Mouse (Mus musculus): Measurements from ENCODE around the gene D630039A03Rik. TPM values are rescaled to one million over a fixed set of nuclear protein-coding genes. Genes with fewer than 3 reads are reported as not detected.
A peak's percentile ranks its signal among the peaks of the same experiment; 100 is the strongest.
"Not testable (repeated sequence)": the region's sequence is repeated elsewhere in the genome, so short reads cannot be mapped to it uniquely, and the experiment has no call there.

Gene D630039A03Rik
- polyA plus RNA-seq, 1 experiment from 2014 or later: 2.7 TPM

DNA sequence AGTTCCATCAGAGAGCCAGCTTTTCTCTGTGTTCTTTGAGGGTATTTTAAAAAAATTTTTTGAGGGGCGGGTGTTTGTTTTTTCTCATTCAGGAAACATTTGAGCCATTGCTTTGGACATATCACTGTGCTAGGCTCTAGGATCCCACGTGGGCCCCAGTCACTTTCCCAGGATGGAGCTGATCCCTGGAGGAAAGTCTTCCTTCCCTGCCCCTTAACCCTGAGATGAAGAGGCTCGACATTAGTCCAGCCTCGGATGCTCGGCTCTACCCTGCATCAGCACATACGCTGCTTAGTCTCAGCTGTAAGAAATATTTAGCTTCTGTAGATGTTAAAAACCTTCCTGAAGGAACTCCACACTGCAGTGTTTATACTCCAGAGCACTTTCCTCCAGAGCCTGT is 20.2 kb downstream of the D630039A03Rik start:
- ATAC-seq: 0 out of 2 replicates have a peak, but pooled peaks have one; percentile 30
- Histone ChIP-seq H3K9me3 (ENCODE audit: low read length) (no peaks in the 10 kb centered on the region), H3K27ac (ENCODE audit: low read length) (no peak overlapping the region), H3K4me1 (ENCODE audit: insufficient read depth, low read depth, low read length) (no peaks in the 10 kb centered on the region), H3K27me3 (replicated peaks; ENCODE audit: insufficient read depth, low read length) (no peaks in the 10 kb centered on the region), H3K4me3 (ENCODE audit: low read depth, low read length) (no peak overlapping the region), H3K36me3 (ENCODE audit: insufficient read depth, low read length) (peaks cover 11% of the 10 kb centered on the region; the same call in 1 of the 2 replicates), H3K4me2 (replicated peaks; ENCODE audit: low read depth, low read length) (no peak overlapping the region), H3K9ac (replicated peaks; ENCODE audit: low read depth) (no peak overlapping the region)
- WGBS: 57% methylated on average over 6 of the region's 6 CpGs
- TF ChIP-seq EP300 (IDR thresholded peaks at IDR 0.05): no peak
- no peak for TF ChIP-seq CTCF (IDR thresholded peaks at IDR 0.05)
- DNase-seq (ENCODE audit: low spot score): no peak

DNA sequence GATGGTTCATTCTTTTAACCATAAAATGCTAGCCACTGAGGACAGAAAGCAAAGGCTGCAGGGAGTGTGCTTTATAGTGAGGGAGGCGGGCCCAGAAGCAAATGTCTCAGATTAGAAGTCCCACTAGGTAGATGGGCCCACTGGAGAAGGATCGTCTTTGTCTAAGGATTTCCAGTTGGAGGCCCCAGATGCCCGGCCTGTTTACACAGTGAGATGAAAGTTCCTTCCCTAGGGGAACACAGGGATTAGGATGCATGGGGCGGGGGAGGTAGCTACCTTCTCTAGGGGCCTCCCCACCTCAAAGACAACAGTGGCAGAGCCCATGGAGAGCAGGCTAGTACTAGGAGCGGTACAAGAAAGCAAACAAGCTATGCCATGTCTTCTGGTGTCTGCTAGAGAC is 21.0 kb downstream of the D630039A03Rik start:
- peaks cover 11% of the 10 kb centered on the region; the same call in 1 of the 2 replicates for H3K36me3 ChIP-seq (ENCODE audit: insufficient read depth, low read length)
- DNase-seq (ENCODE audit: low spot score): no peak
- no peak overlapping the region for H3K9ac ChIP-seq (replicated peaks; ENCODE audit: low read depth)

GRCm38 (mm10) chr4:57892001-57892586 is 24.0 kb downstream of the D630039A03Rik start:
- H3K27ac ChIP-seq (ENCODE audit: low read length): no peak overlapping the region
- H3K9me3 ChIP-seq (ENCODE audit: low read length): no peaks in the 10 kb centered on the region
- WGBS: 82% methylated on average over 10 of the region's 10 CpGs
- no peak overlapping the region for H3K9ac ChIP-seq (replicated peaks; ENCODE audit: low read depth)
- H3K4me3 ChIP-seq (ENCODE audit: low read depth, low read length): no peak overlapping the region
- no peaks in the 10 kb centered on the region for H3K27me3 ChIP-seq (replicated peaks; ENCODE audit: insufficient read depth, low read length)
- TF ChIP-seq EP300 (IDR thresholded peaks at IDR 0.05) (no peak), CTCF (IDR thresholded peaks at IDR 0.05) (no peak)
- DNase-seq (ENCODE audit: low spot score) (no peak), ATAC-seq (no peak)
- no peak overlapping the region for H3K4me2 ChIP-seq (replicated peaks; ENCODE audit: low read depth, low read length)
- no peaks in the 10 kb centered on the region for H3K4me1 ChIP-seq (ENCODE audit: insufficient read depth, low read depth, low read length)
- H3K36me3 ChIP-seq (ENCODE audit: insufficient read depth, low read length): peaks cover 11% of the 10 kb centered on the region; the same call in 1 of the 2 replicates

More for the DNA sequence above, 21.0 kb downstream of the D630039A03Rik start:
- H3K27ac ChIP-seq (ENCODE audit: low read length): no peak overlapping the region
- H3K4me3 ChIP-seq (ENCODE audit: low read depth, low read length): no peak overlapping the region
- WGBS: 43% methylated on average over 5 of the region's 5 CpGs
- no peak overlapping the region for H3K4me2 ChIP-seq (replicated peaks; ENCODE audit: low read depth, low read length)
- H3K27me3 ChIP-seq (replicated peaks; ENCODE audit: insufficient read depth, low read length): no peaks in the 10 kb centered on the region
- ATAC-seq: no peak
- no peak for TF ChIP-seq CTCF (IDR thresholded peaks at IDR 0.05)
- TF ChIP-seq EP300 (IDR thresholded peaks at IDR 0.05): no peak
- no peaks in the 10 kb centered on the region for H3K4me1 ChIP-seq (ENCODE audit: insufficient read depth, low read depth, low read length)
- no peaks in the 10 kb centered on the region for H3K9me3 ChIP-seq (ENCODE audit: low read length)

- no peak for TF ChIP-seq CTCF (IDR thresholded peaks at IDR 0.05)
- no peak for TF ChIP-seq EP300 (IDR thresholded peaks at IDR 0.05)
- 78% methylated on average over 8 of the region's 8 CpGs for WGBS
- Histone ChIP-seq H3K4me1 (ENCODE audit: insufficient read depth, low read depth, low read length) (peaks cover 5% of the 10 kb centered on the region; the same call in 1 of the 2 replicates), H3K27me3 (replicated peaks; ENCODE audit: insufficient read depth, low read length) (no peaks in the 10 kb centered on the region), H3K4me3 (ENCODE audit: low read depth, low read length) (no peak overlapping the region), H3K36me3 (ENCODE audit: insufficient read depth, low read length) (peaks cover 11% of the 10 kb centered on the region; the same call in 1 of the 2 replicates), H3K9me3 (ENCODE audit: low read length) (no peaks in the 10 kb centered on the region), H3K4me2 (replicated peaks; ENCODE audit: low read depth, low read length) (no peak overlapping the region), H3K9ac (replicated peaks; ENCODE audit: low read depth) (no peak overlapping the region), H3K27ac (ENCODE audit: low read length) (no peak overlapping the region)
- ATAC-seq (no peak), DNase-seq (ENCODE audit: low spot score) (no peak)
These were observed 26.3 kb downstream of the D630039A03Rik start for GRCm38 (mm10) chr4:57889773-57890172.

DNA sequence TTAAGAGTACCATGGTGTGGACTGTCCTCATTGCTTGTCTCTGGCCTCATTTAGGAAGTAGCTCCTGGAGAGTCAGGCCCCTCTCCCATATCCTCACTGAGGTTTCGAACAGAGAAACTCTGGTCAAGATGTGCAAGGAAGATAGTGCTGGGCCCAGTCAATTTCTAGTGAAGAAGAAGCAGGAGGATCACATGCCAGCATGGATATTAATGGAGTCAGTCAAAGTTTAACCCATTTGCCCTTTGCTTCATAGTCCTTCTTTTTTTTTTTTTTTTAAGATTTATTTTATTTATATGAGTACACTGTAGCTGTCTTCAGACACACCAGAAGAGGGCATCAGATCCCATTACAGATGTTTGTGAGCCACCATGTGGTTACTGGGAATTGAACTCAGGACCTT is 27.1 kb downstream of the D630039A03Rik start:
- not testable (repeated sequence) for H3K9ac ChIP-seq (replicated peaks; ENCODE audit: low read depth); H3K4me3 ChIP-seq (ENCODE audit: low read depth, low read length); DNase-seq (ENCODE audit: low spot score); H3K27ac ChIP-seq (ENCODE audit: low read length); H3K9me3 ChIP-seq (ENCODE audit: low read length); H3K4me1 ChIP-seq (ENCODE audit: insufficient read depth, low read depth, low read length); ATAC-seq; H3K36me3 ChIP-seq (ENCODE audit: insufficient read depth, low read length); H3K27me3 ChIP-seq (replicated peaks; ENCODE audit: insufficient read depth, low read length); H3K4me2 ChIP-seq (replicated peaks; ENCODE audit: low read depth, low read length)
- 93% methylated on average over 1 of the region's 1 CpGs for WGBS

DNA sequence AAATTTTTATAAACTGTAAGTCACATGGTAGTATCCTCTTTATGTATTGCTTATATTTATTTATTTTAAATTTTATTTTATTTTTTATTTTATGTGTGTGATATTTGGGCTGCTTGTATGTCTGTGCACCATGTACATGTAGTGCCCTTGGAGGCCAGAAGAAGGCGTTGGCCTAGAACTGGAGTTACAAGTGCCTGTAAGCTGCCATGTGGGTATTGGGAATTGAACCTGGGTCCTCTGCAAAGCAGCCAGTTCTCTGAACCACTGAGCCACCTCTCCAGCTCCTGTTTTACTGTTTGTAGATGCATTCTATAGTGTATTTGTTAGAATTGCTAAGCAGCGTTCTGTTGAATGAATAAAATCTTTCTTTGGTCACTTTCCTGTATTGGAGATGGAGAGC is 27.9 kb downstream of the D630039A03Rik start:
- 0 out of 2 replicates have a peak, but pooled peaks cover 4% of the 10 kb centered on the region for H3K36me3 ChIP-seq (ENCODE audit: insufficient read depth, low read length)
- no peak overlapping the region for H3K27ac ChIP-seq (ENCODE audit: low read length)
- no peaks in the 10 kb centered on the region for H3K9me3 ChIP-seq (ENCODE audit: low read length)
- DNase-seq (ENCODE audit: low spot score) (no peak), ATAC-seq (no peak)
- H3K4me1 ChIP-seq (ENCODE audit: insufficient read depth, low read depth, low read length): peaks cover 5% of the 10 kb centered on the region; the same call in 1 of the 2 replicates
- no peak overlapping the region for H3K4me3 ChIP-seq (ENCODE audit: low read depth, low read length)
- WGBS: 91% methylated on average over 2 of the region's 2 CpGs
- H3K4me2 ChIP-seq (replicated peaks; ENCODE audit: low read depth, low read length): no peak overlapping the region
- H3K9ac ChIP-seq (replicated peaks; ENCODE audit: low read depth): no peak overlapping the region
- no peak for TF ChIP-seq EP300 (IDR thresholded peaks at IDR 0.05)
- TF ChIP-seq CTCF (IDR thresholded peaks at IDR 0.05): no peak
- no peaks in the 10 kb centered on the region for H3K27me3 ChIP-seq (replicated peaks; ENCODE audit: insufficient read depth, low read length)

All from lung, postnatal 0 days (tissue).